Mouse (Mus musculus): ENCODE measurements around the gene Slc16a3. TPM values are rescaled to one million over a fixed set of nuclear protein-coding genes. Genes with fewer than 3 reads are reported as not detected.

The Slc16a3 gene
- polyA plus RNA-seq, 1 experiment from 2014 or later = 10.0 TPM

GRCm38 (mm10) chr11:120928468-120928867 is 19.8 kb upstream of the Slc16a3 start:
- H3K4me3 ChIP-seq (ENCODE audit: low read depth, low read length) = no peak overlapping the region
- H3K4me2 ChIP-seq (replicated peaks; ENCODE audit: low read depth) = no peak overlapping the region
- ATAC-seq (ENCODE audit: low FRiP score, low TSS enrichment) = no peak
- 90% methylated on average over 4 of the region's 4 CpGs for WGBS
- H3K4me1 ChIP-seq (replicated peaks; ENCODE audit: control insufficient read depth, insufficient read depth) = no peaks in the 10 kb centered on the region
- H3K27me3 ChIP-seq (ENCODE audit: control insufficient read depth, insufficient read depth, low read length) = no peaks in the 10 kb centered on the region
- TF ChIP-seq CTCF (IDR thresholded peaks at IDR 0.05; ENCODE audit: low read depth) (no peak), EP300 (optimal IDR thresholded peaks at IDR 0.05) (no peak)
- H3K9ac ChIP-seq (ENCODE audit: low read length) = no peak overlapping the region
- no peak for DNase-seq (ENCODE audit: low spot score)
- H3K27ac ChIP-seq (replicated peaks) = no peak overlapping the region
- no peaks in the 10 kb centered on the region; the same call in 1 of the 2 replicates for H3K36me3 ChIP-seq (ENCODE audit: control insufficient read depth, insufficient read depth, low read length)
- no peaks in the 10 kb centered on the region for H3K9me3 ChIP-seq (ENCODE audit: control insufficient read depth, low read length)

- ATAC-seq (ENCODE audit: low FRiP score, low TSS enrichment) = no peak
- DNase-seq (ENCODE audit: low spot score) = no peak
- no peak overlapping the region for H3K4me3 ChIP-seq (ENCODE audit: low read depth, low read length)
- H3K9me3 ChIP-seq (ENCODE audit: control insufficient read depth, low read length) = no peaks in the 10 kb centered on the region
- WGBS = 88% methylated on average over 4 of the region's 4 CpGs
- no peaks in the 10 kb centered on the region for H3K4me1 ChIP-seq (replicated peaks; ENCODE audit: control insufficient read depth, insufficient read depth)
- TF ChIP-seq CTCF (IDR thresholded peaks at IDR 0.05; ENCODE audit: low read depth) (no peak), EP300 (optimal IDR thresholded peaks at IDR 0.05) (no peak)
- no peaks in the 10 kb centered on the region; the same call in 1 of the 2 replicates for H3K36me3 ChIP-seq (ENCODE audit: control insufficient read depth, insufficient read depth, low read length)
- H3K9ac ChIP-seq (ENCODE audit: low read length) = no peak overlapping the region
- H3K27me3 ChIP-seq (ENCODE audit: control insufficient read depth, insufficient read depth, low read length) = no peaks in the 10 kb centered on the region
- H3K4me2 ChIP-seq (replicated peaks; ENCODE audit: low read depth) = no peak overlapping the region
- no peak overlapping the region for H3K27ac ChIP-seq (replicated peaks)
Measured at GRCm38 (mm10) chr11:120931479-120931878, 16.8 kb upstream of the Slc16a3 start.

- Histone ChIP-seq H3K4me3 (ENCODE audit: low read depth, low read length) (peak within 1 kb of the TSS; percentile 65), H3K4me2 (replicated peaks; ENCODE audit: low read depth) (peak within 1 kb of the TSS; percentile 80), H3K36me3 (ENCODE audit: control insufficient read depth, insufficient read depth, low read length) (no peaks in the 10 kb centered on the region), H3K27me3 (ENCODE audit: control insufficient read depth, insufficient read depth, low read length) (no peaks in the 10 kb centered on the region), H3K9ac (ENCODE audit: low read length) (peak within 1 kb of the TSS; percentile 70), H3K4me1 (replicated peaks; ENCODE audit: control insufficient read depth, insufficient read depth) (no peaks in the 10 kb centered on the region), H3K9me3 (ENCODE audit: control insufficient read depth, low read length) (no peaks in the 10 kb centered on the region), H3K27ac (replicated peaks) (peak within 1 kb of the TSS; percentile 45; the same call in 1 of the 2 replicates)
- WGBS = 10% methylated on average over 44 of the region's 44 CpGs
- TF ChIP-seq EP300 (optimal IDR thresholded peaks at IDR 0.05) = no peak
- no peak for TF ChIP-seq CTCF (IDR thresholded peaks at IDR 0.05; ENCODE audit: low read depth)
- DNase-seq (ENCODE audit: low spot score) (peak; percentile 87), ATAC-seq (ENCODE audit: low FRiP score, low TSS enrichment) (peak; percentile 93)
Measured at GRCm38 (mm10) chr11:120932564-120933398, 15.5 kb upstream of the Slc16a3 start, which contains the start of gene Ccdc57. Gene Ccdc57, minus strand, starts transcription at chr11:120932872.

- H3K9ac ChIP-seq (ENCODE audit: low read length) = no peak overlapping the region
- H3K4me2 ChIP-seq (replicated peaks; ENCODE audit: low read depth) = no peak overlapping the region
- no peaks in the 10 kb centered on the region for H3K36me3 ChIP-seq (ENCODE audit: control insufficient read depth, insufficient read depth, low read length)
- no peak for ATAC-seq (ENCODE audit: low FRiP score, low TSS enrichment)
- H3K9me3 ChIP-seq (ENCODE audit: control insufficient read depth, low read length) = no peaks in the 10 kb centered on the region
- H3K4me3 ChIP-seq (ENCODE audit: low read depth, low read length) = no peak overlapping the region
- 91% methylated on average over 1 of the region's 1 CpGs for WGBS
- no peak overlapping the region for H3K27ac ChIP-seq (replicated peaks)
- no peaks in the 10 kb centered on the region for H3K27me3 ChIP-seq (ENCODE audit: control insufficient read depth, insufficient read depth, low read length)
- H3K4me1 ChIP-seq (replicated peaks; ENCODE audit: control insufficient read depth, insufficient read depth) = no peaks in the 10 kb centered on the region
- TF ChIP-seq EP300 (optimal IDR thresholded peaks at IDR 0.05) (no peak), CTCF (IDR thresholded peaks at IDR 0.05; ENCODE audit: low read depth) (no peak)
- DNase-seq (ENCODE audit: low spot score) = no peak
Measured at GRCm38 (mm10) chr11:120937976-120938375, 10.3 kb upstream of the Slc16a3 start.

GRCm38 (mm10) chr11:120938795-120939194 is 9.5 kb upstream of the Slc16a3 start:
- no peaks in the 10 kb centered on the region for H3K9me3 ChIP-seq (ENCODE audit: control insufficient read depth, low read length)
- 9% methylated on average over 4 of the region's 4 CpGs for WGBS
- H3K36me3 ChIP-seq (ENCODE audit: control insufficient read depth, insufficient read depth, low read length) = no peaks in the 10 kb centered on the region
- ATAC-seq (ENCODE audit: low FRiP score, low TSS enrichment) = peak; percentile 87
- H3K4me3 ChIP-seq (ENCODE audit: low read depth, low read length) = no peak overlapping the region
- no peak for TF ChIP-seq EP300 (optimal IDR thresholded peaks at IDR 0.05)
- TF ChIP-seq CTCF (IDR thresholded peaks at IDR 0.05; ENCODE audit: low read depth) = no peak
- no peaks in the 10 kb centered on the region for H3K27me3 ChIP-seq (ENCODE audit: control insufficient read depth, insufficient read depth, low read length)
- H3K4me1 ChIP-seq (replicated peaks; ENCODE audit: control insufficient read depth, insufficient read depth) = no peaks in the 10 kb centered on the region
- peak overlapping the region; percentile 49 for H3K27ac ChIP-seq (replicated peaks)
- DNase-seq (ENCODE audit: low spot score) = peak; percentile 65
- H3K9ac ChIP-seq (ENCODE audit: low read length) = no peak overlapping the region
- H3K4me2 ChIP-seq (replicated peaks; ENCODE audit: low read depth) = no peak overlapping the region
